Mouse (Mus musculus): ENCODE data around the gene Arhgef12.

Arhgef12 gene

DNA sequence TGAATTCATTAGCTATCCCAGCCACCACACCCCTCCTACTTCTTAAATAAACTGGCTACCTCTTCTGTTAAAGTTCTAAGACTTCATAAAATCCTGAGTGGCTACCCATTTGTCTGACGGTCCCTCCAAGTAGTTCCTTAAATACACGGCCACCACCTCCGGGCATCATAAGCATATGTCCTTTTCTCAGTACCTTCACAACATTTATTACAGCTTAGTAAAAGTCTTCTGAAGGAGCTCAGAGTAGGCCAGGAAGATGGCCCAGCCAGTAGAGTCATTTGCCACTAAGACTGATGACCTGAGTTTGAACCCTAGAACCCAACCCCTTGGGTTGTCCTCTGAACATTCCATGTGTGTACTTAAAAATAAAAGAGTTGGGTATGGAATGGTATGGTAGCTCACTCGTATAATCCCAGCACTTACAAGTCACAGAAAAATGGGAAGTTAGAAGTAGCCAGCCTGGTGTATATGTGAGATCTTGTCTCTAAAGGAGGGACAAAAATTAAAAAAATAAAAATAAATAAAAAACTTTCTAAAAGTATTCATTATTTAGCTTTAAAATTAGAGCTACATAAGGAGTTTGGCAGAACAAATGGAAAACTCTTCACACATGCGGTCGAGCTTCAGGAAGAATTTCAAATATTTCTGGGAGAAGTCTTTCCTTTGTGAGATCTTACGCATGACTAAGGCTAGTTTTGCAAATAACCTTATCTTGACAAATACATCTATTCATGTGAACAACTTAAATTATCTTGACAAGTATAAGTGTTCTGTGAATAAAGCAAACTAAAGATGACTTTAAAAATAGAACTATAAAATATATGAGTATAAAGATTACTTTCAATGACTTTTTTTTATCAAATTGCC lies 22.3 kb downstream of the Arhgef12 start:
- in situ Hi-C loops (cut with MboI; ENCODE audit: low sequenced_read_pairs), result no loop called here

DNA sequence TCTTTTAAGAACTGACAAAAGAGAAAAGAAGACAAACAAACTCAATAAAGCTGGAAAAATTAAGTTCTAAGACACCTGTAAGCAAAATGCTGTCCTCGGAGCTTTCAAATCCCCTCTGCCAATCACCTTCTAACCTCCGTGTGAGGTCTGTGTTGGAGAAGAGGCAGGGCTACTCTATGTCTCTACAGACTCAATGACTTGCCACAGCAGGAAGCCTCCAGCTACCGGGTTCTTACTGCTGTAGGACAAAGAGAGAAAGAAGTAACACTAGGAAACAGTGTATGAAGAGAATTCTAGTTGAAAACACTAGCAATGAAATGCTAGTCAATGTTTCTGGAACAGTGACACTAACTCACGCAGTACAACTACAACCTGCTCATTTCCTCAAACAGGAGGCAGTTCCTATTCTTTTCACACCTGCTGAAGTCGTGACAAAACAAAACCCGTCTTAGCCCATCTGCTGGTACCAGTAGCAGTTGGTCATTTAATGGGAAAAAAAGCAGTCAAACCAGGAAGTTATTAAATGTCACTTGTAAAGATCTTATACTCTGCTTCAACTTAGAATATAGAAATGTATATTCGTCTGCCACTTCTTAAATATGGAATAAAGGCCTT lies 23.5 kb downstream of the Arhgef12 start:
- in situ Hi-C loops (cut with MboI; ENCODE audit: low sequenced_read_pairs), result no loop called here

DNA sequence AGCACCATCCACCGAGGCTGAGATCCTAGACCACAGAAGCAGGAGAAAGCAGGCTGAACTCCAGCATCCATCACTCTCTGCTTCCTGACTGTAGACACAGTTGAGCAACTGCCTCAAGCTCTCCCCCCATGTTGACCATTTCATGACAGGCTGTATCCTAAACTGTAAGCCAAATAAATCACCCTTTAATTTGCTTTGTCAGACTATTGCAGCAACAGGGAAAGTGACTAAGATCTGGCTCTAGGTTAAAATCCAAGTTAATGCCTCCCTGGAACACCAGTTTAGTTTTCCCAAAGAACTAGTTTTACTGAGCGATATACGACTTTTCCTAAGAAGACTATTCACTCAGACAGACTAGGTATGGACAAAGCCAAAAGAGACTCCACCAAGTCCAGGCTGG lies 28.3 kb downstream of the Arhgef12 start:
- in situ Hi-C loops (cut with MboI; ENCODE audit: low sequenced_read_pairs), result no loop called here

DNA sequence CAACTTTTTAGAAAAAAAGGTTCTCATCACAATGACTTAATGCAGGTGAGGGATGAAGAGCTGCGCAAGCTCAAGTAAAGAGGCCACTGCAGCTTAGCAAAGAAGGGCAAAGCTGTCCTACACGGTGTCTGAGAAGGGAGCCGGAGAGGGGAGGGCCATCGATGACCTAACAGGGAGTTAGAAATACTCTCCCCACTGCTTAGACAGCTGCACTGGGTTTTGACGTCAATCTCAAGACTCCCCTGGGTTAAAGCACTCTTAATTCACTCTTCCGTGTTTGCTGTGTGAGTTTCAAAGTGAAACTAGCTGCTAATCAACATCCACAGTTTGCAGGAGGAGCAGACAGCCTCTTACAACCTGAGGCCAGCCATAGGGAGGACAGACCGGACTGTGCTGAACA lies 30.9 kb downstream of the Arhgef12 start:
- in situ Hi-C loops (cut with MboI; ENCODE audit: low sequenced_read_pairs), result no loop called here

DNA sequence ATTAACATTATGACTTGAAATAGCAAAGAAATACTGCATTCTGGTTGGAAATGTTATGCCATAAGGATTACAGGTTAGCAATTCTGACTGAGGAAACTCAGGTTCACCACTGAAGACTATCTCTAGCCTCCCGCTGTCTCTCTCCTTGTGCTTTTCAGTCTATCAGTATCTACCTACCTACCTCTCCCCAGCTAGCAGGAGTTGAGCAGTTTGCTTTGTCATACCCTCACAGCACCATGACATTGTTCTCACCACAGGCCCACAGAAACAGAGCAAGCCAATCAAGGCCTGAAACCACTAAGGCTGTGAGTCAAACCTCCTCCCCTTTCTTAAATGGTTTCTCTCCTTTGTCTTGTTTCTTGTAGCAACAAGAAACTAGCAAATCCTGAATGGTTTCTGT lies 32.4 kb downstream of the Arhgef12 start:
- in situ Hi-C loops (cut with MboI; ENCODE audit: low sequenced_read_pairs), result no loop called here

DNA sequence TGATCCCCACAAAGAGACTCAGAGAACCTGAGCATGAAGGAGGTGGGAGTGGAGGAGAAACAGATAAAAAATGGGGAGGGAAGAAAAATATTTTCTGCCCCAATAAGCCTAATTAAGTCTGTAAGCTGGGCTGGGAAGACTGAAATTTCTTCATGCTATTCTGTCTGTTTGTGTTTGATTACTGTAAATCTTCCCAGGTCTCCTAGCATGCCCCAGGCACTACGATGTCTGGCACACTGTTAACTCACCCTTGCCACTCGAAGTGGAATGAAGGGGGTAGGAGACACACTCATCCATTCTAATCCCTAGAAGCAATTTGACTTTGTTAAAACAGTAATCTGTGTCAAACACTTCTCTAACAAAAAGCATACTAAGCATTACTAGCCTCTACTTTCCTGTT lies 35.3 kb downstream of the Arhgef12 start:
- in situ Hi-C loops (cut with MboI; ENCODE audit: low sequenced_read_pairs), result no loop called here

DNA sequence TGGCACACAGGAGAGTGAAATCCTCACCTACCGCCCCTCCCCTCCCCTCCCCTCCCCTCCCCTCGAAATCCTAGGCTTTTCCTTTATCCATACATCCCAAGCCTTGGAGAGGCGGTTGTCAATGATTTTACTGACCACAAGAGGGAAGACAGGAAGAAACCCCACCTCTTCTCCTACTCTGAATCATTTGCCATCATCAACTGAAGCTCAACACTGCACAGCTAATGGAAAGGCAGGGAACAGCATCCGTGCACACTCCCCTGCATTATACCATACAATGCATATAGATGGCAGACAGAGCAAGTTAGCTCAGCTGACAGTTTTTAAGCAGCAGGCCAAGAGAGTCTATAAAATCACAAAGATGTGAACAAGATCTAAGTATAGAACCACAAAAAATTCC lies 35.9 kb downstream of the Arhgef12 start:
- in situ Hi-C loops (cut with MboI; ENCODE audit: low sequenced_read_pairs), result no loop called here

DNA sequence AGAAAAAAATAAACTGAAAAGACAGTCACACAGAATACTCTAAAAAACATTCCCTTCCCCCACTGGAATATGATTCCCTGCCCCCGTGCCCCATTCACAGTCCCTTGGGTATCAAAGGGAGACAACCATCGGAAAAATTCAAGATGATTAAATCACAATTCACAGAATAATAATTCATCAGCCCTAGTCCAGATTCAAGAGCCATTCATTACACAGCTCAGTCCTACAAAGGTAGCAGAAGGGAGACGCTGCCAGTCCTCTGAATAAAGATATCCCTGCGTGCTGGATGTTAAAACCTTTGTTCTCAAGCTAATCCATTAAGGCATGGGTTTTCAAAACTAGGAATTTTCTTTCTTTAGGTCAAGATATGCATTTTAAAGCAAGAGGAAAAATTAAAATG lies 36.5 kb downstream of the Arhgef12 start:
- in situ Hi-C loops (cut with MboI; ENCODE audit: low sequenced_read_pairs), result no loop called here

DNA sequence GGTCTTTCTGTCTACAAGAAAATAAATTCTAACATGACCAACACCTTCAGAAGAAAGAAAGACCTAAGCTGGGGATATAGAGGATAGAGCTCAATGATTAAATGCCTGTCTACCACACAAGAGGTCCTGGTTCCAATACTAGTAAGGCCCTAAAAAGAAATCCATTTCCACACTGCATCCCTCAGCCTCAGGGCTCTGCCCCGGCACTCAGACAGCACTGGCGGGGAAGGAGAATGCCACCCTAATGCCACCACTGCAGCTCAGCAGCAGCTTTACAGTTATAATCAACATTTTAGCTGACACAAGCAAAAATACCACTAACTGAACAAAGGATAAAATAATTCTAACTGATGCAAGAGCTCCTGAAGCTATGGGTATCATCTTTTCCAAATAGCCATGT lies 36.9 kb downstream of the Arhgef12 start:
- in situ Hi-C loops (cut with MboI; ENCODE audit: low sequenced_read_pairs), result no loop called here

DNA sequence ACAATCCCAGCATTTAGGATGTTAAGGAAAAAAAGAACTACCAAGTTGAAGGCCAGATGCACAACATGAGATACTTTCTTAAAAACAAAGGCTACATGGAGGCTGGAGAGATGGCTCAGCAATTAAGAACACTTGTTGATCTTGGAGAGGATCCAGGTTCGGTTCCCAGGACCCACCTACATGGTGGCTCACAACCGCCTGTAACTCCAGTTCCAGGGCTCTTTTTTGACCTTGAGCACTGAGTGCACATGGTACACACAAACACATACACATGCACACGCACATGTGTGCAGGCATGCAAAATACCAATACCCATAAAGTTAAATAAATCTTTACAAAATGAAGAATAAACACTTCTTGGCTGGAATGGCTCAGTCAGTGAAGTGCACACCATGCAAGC lies 39.1 kb downstream of the Arhgef12 start:
- in situ Hi-C loops (cut with MboI; ENCODE audit: low sequenced_read_pairs), result no loop called here

DNA sequence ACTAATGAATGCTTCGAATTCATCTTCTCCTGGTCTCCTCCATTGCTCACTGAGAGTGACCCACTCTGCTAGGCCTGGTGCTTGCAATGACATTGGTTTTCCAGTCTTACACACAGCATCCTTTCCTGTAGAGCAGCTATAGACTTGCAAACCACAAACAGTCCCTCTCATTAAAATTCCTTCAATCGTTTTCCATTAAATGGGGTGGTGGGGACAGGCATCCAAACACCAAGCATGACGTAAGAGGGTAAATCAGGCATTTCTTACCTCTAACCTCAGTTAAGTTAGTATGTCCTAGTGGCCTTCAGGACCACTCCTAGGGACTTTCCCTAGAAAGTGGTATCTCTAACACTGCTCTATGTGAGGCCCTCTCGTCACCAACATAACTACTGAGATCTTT lies 41.8 kb downstream of the Arhgef12 start:
- in situ Hi-C loops (cut with MboI; ENCODE audit: low sequenced_read_pairs), result no loop called here

DNA sequence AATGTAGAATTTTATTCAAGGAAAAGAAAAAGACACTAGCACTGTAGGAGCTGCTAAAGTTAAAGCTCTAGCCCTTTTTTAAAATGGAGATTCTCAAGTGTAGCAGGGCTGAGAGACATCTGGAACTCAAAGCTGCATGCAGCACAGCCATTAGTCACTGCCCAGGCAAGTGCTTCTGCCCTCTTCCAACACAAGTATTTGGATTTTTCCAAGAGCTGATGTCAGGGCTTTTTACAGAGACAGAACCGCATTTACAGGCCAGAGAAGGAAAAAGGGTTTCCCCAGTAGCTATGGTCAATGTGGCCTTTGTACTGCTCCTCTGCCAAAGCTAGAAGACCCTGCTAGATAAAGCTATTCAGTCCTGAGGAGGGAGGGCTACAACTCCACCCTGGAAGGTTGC lies 45.5 kb downstream of the Arhgef12 start:
- in situ Hi-C loops (cut with MboI; ENCODE audit: low sequenced_read_pairs), result no loop called here

DNA sequence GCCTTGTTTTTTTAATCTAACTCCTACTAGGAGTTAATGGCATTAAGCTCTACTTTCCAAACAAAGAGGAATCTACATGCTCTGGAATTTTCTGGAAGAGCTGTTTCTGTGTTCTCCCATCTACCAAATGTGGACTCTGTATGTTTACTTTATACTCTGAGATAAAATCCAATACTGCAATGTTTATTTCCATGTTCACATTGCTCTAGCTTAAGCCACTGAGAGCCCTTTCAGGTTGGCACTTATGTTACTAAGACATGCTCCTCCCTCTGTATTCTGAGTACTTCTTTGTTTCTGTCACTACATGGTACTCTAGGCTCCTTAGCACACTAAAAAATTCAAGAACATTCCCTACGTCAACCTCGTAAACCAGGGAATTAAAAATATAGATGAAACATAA lies 56.6 kb downstream of the Arhgef12 start:
- in situ Hi-C loops (cut with MboI; ENCODE audit: low sequenced_read_pairs), result no loop called here

DNA sequence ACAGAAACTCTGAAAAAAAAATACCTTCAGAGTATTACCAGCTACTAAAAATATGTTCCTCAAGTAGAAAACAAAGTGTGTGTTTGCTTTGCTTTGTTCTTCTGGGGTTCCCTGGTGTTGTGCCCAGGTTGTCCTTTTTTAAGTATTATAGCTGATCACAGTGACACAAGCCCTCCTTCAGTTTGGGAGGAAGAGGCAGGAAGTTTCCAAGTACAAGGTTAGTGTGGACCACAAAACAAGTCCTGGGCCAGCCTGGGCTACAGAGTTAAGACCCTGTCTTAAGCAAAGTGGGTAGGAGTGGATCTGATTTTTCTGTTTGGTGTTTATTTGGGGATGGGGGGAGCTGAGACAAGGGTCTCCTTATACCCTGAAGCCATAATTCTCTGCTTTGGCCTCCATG lies 62.6 kb downstream of the Arhgef12 start:
- in situ Hi-C loops (cut with MboI; ENCODE audit: low sequenced_read_pairs), result no loop called here

DNA sequence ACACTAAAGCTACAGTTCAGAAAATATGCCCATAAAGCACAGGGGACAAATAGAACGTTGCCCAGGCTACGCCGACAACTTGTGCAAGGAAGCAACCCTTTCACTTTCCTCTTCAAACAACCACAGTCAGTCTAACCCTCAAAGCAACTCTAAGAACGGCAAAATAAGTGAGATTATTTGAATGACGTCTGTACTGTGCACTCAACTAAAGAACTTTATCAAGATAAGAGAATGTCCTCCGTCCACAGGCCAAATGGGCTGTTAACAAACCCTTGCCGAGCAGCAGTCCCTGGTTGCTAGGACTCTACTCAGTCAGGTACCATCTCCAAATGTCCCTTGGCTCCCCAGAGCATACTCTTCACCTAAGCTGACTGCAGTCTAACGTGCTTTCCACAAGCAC lies 68.6 kb downstream of the Arhgef12 start:
- in situ Hi-C loops (cut with MboI; ENCODE audit: low sequenced_read_pairs), result no loop called here

DNA sequence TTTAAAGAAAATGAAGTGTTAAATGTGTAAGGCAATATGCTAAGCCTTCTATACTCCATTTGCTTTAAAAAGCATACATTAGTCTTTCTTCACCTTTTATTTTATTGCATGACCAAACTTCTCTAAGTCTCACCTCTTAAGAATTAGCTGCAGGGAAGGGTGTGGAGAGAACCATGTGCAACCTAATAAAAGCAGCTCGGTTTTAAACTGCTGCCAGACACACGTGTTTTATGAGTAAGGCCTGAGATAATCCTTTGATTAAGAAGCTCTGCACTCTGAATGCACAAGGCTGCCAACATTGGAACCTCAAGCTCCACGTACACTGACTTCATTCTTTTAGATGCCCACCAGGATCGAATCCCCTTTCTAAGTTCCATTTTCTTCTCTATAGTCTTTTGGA lies 71.8 kb downstream of the Arhgef12 start:
- in situ Hi-C loops (cut with MboI; ENCODE audit: low sequenced_read_pairs), result no loop called here

DNA sequence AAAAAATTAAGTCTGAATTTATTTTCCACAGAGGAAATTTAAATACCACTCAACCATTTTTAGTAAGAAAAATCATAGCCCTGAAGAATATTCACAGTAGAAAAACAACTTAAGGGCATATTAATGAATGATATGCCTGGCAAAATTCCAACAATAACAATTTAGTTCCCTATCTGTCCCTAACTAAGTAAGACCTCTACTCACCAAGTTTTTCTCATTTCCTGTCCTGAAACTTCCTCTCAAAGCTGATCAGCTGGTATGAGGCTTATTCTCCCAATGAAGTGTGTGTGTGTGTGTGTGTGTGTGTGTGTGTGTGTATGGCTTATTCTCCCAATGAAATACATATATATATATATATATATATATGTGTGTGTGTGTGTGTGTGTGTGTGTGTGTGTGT lies 72.8 kb downstream of the Arhgef12 start:
- in situ Hi-C loops (cut with MboI; ENCODE audit: low sequenced_read_pairs), result no loop called here

DNA sequence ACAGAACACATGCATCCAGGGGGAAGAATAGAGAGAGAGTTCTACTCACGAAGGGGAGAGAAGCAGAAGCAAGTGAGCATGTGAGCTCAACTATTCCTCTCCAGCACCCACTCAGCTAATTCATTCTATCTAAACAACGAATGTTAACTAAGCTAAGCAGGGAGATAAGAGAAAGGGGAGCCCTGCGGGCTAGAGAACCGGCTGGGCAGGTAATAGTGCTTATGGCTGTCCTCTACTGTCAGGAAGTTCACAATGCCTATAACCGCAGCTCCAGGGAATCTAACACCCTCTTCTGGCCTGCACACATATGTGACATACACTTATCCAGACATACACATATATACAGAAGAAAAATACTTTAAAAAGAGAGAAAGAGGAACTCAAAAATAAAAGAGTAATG lies 79.3 kb downstream of the Arhgef12 start:
- in situ Hi-C loops (cut with MboI; ENCODE audit: low sequenced_read_pairs), result no loop called here

DNA sequence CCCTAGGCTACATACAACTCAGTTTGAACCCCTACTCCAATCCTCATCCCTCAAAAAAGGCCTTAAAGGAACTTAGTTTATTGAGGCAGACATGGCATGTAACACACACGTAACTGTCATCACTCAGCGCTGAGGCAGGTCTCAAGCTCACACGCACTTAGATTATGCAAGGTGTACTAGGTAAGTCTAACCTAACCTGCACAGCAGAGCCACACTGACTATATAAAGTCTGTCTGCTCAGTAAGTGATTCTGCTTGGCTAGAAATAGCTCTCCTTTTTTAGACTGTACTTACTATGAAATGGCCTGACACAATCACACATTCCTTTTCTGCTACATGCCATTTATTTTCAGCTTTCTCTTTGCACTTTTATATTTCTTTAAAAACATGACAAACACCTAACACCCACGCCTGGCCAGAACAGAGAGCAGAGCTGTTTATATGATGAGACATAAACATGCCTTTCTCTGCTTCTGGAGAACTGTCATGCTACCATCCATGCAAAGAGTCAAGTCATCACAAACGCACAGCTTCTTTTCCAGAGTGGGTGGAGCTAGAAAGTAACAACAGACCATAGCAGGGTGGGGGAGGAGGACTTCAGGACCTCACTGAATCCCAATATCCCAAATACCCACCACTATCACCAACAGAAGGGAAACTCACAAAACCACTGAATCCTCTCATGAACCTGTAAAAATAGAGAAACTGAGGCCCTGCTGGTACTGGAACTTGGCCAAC lies 85.4 kb downstream of the Arhgef12 start:
- in situ Hi-C loops (cut with MboI; ENCODE audit: low sequenced_read_pairs), result no loop called here

DNA sequence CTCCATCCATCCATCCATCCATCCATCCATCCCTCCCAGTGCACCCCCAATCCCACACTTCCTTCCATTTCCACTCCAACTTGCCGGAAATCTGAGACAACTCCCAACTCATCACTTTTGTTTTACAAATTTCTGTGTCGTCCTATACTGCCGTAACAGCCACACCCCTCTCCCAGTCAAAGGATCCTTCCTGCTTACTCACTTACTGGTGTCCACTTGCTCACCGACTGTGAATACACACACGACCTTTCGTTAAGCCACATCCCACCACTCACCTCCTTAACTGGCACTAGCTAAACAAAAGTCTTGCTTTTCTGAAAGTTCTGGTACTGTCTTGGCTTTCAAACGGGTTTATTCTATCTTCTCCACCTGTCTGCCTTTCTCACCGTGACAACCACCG lies 87.4 kb downstream of the Arhgef12 start:
- in situ Hi-C loops (cut with MboI; ENCODE audit: low sequenced_read_pairs), result no loop called here

DNA sequence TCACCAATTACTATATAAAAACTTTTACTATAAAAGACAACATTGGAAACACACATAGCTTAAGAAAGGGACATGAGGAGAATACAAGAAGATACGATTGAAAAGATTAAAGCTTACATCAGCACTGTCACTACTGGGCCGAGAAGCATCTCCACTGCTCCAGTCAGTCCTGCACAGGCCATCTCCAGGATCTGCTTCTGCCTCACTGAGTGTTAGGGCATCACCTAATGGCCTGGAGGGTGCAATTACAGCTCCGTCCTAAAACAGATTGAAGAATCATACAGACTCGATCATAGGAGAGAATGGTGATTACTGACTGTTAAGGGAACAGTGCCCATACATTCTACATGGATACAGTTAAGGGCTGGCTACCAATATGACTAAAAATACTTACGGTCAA lies 91.3 kb downstream of the Arhgef12 start:
- in situ Hi-C loops (cut with MboI; ENCODE audit: low sequenced_read_pairs), result no loop called here

DNA sequence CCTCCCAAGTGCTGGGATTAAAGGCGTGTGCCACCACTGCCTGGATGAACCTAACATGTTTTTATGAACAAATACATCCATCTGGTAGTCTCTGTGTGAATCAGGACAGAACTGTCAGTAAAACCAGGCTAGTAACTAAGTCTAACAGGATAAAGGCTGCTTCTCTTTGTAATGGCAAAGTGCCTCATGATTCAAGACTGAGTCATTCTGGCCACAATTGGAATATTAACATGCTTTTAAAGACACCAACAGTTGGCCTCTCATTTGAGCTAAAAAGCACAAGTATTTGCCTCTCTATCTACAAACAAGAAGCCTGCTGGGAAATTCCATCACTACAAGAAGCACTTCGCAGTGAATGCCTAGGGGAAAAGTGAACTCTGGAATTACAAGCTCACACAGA lies 91.7 kb downstream of the Arhgef12 start:
- in situ Hi-C loops (cut with MboI; ENCODE audit: low sequenced_read_pairs), result no loop called here

Data from CH12F3 (cell line).